Mouse (Mus musculus) hindbrain, postnatal 0 days (tissue): ENCODE measurements at regions not wholly inside any gene's neighbourhood (a gene's known extent, or its start where the extent isn't known, plus 50 kb on each side); places are given as distances from the start of the nearest gene placed in this dataset.
A peak's percentile ranks its signal among the peaks of the same experiment; 100 is the strongest.

ENCODE experiments used
- ATAC-seq: fragments of 200-750 bp; cut with Nextera tagmentation; 2 replicates; pipeline ENCODE4 v1.8.0; 2017; ENCODE audit warnings: mild to moderate bottlenecking, moderate TSS enrichment, moderate library complexity
- DNase-seq: peaks from one replicate; pipeline ENCODE4 v3.0.0-alpha.2; 2015; ENCODE audit warnings: low spot score
- H3K27ac ChIP-seq: fragments of 300-500 bp; sonication (generic); 2 replicates; pipeline ENCODE4 v1.5.1; 2014; ENCODE audit warnings: mild to moderate bottlenecking
- H3K27me3 ChIP-seq: fragments of 300-500 bp; sonication (generic); 2 replicates; pipeline ENCODE4 v1.6.1; 2014; ENCODE audit warnings: low read length, mixed read lengths; ENCODE audit not compliant: insufficient read depth
- H3K36me3 ChIP-seq: fragments of 300-500 bp; sonication (generic); 2 replicates; pipeline ENCODE4 v1.6.1; 2014; ENCODE audit warnings: low read length, mixed read lengths; ENCODE audit not compliant: insufficient read depth
- H3K4me1 ChIP-seq: fragments of 300-500 bp; sonication (generic); 2 replicates; pipeline ENCODE4 v1.6.1; 2014; ENCODE audit warnings: antibody characterized with exemption, low read length, mixed read lengths; ENCODE audit not compliant: insufficient read depth
- H3K4me2 ChIP-seq: fragments of 300-500 bp; sonication (generic); 2 replicates; pipeline ENCODE4 v1.6.1; 2014; ENCODE audit warnings: low read depth, mild to moderate bottlenecking, low read length, moderate library complexity, mixed read lengths
- H3K4me3 ChIP-seq: fragments of 300-500 bp; sonication (generic); 2 replicates; pipeline ENCODE4 v1.5.1; 2014; ENCODE audit warnings: low read length
- H3K9ac ChIP-seq: fragments of 300-500 bp; sonication (generic); replicated peaks from 2 replicates; pipeline ENCODE4 v1.6.1; 2014; ENCODE audit warnings: mild to moderate bottlenecking, low read length, moderate library complexity, mixed read lengths
- H3K9me3 ChIP-seq: fragments of 300-500 bp; sonication (generic); 2 replicates; pipeline ENCODE4 v1.6.1; 2016; ENCODE audit warnings: low read length, mixed read lengths
- CTCF ChIP-seq: IDR thresholded peaks from 2 replicates; pipeline ENCODE4 v1.5.1; 2016; ENCODE audit warnings: antibody characterized with exemption, control low read depth, low read depth
- WGBS: fragments of 180-500 bp; shearing (Covaris S2); extraction: QIAGEN DNeasy Blood & Tissue Kit; methylation state at CpG from one replicate; pipeline ENCODE4 v1.1.7; 2014; 5-methylcytosine and 5-hydroxymethylcytosine counted together

DNA sequence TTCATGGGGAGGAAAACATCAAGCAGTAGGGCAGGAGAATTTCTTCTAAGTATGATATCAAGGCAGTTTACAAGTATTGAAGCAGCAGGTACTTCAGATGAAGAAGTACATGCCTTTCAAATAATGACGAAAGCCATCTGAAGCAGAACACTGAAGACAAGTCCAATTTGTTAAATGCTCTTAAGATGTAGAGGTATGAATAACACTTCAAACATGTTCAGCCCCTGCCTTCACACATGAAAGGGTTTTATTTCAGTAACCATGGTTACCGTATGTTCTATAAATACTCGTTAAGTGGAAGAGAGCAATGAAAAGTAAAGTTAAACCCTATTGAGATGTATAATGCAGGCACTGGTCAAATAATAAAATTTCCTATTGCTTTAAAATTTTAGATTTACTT, 101.8 kb downstream of the Mospd2 start:
- Histone ChIP-seq H3K9ac (no peak overlapping the region), H3K27ac (no peak overlapping the region), H3K4me3 (no peak overlapping the region), H3K36me3 (no peaks in the 10 kb centered on the region), H3K9me3 (no peaks in the 10 kb centered on the region), H3K4me1 (no peaks in the 10 kb centered on the region), H3K27me3 (no peaks in the 10 kb centered on the region), H3K4me2 (no peak overlapping the region)
- no peak for TF ChIP-seq CTCF
- DNase-seq (no peak), ATAC-seq (no peak)
- WGBS: 69% methylated on average over 3 of the region's 3 CpGs

DNA sequence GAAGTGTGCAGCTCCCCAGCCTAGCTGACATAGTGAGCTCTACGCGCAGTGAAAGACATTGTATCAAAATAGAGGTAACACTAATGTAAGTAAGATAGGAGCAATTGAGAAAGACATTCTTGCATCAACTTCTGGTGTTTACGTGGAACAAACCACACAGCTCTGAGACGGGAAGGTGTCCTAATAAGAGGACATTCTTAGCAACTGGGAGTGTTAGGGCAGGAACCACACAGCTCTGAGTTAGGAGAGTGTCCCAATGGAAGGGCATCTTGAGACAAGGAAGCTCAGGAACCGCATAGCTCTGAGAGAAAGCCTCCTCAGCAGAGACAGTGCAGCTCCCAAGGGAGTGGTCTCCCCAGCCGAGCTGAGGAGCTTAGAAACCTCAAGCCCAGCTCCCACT, 139.8 kb downstream of the Mospd2 start:
- Histone ChIP-seq H3K9ac (no peak overlapping the region), H3K36me3 (no peaks in the 10 kb centered on the region), H3K27ac (no peak overlapping the region), H3K27me3 (no peaks in the 10 kb centered on the region), H3K4me1 (no peaks in the 10 kb centered on the region), H3K9me3 (no peaks in the 10 kb centered on the region), H3K4me3 (no peak overlapping the region), H3K4me2 (no peak overlapping the region)
- DNase-seq: no peak
- no peak for ATAC-seq
- no peak for TF ChIP-seq CTCF
- 86% methylated on average over 6 of the region's 6 CpGs for WGBS

DNA sequence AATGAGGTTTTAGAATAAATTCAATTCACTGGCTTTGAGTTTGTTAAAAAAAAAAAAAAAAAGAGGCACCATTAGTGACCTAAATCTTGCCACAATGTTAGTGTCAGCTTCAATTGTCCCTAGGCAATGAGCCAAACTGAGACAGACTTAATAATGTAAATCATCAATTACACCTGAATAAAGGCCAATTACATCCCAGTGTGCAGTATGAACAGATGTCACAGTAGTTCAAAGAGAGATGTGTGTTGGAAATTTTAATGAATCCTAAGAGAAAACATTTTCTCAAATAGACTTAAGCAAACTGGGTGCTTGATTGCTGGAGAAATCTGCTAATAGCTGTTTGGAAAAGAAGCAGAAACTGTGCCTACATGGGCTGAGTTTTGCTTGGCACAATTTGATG, 159.3 kb downstream of the Mospd2 start:
- no peaks in the 10 kb centered on the region for H3K27me3 ChIP-seq
- H3K4me1 ChIP-seq: no peaks in the 10 kb centered on the region
- H3K9ac ChIP-seq: no peak overlapping the region
- no peak overlapping the region for H3K27ac ChIP-seq
- H3K9me3 ChIP-seq: no peaks in the 10 kb centered on the region
- no peaks in the 10 kb centered on the region for H3K36me3 ChIP-seq
- DNase-seq: no peak
- no peak for ATAC-seq
- H3K4me3 ChIP-seq: no peak overlapping the region
- TF ChIP-seq CTCF: no peak
- H3K4me2 ChIP-seq: no peak overlapping the region

DNA sequence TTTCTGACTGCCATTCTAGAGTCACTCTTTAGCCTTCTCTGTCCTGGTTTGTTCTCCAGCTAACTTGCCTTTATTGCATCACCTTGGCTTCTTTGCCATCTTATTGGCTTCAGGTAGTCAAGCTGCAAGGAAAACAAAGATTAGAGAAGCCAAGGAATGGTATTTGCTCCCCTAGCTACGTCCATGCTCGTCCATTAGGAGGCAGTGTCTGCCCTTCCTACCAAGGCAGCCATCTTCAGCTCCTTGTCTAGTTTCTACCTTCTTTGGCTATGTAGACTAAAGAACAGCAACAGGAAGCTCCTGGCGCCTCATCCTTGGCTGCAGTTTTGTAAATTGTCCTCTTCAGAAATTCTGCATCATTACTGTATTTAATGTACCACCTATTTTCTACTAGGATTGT, 192.9 kb downstream of the Mospd2 start:
- Histone ChIP-seq H3K36me3 (no peaks in the 10 kb centered on the region), H3K27me3 (no peaks in the 10 kb centered on the region), H3K4me2 (no peak overlapping the region), H3K4me1 (no peaks in the 10 kb centered on the region), H3K9me3 (no peaks in the 10 kb centered on the region), H3K27ac (no peak overlapping the region), H3K4me3 (no peak overlapping the region), H3K9ac (no peak overlapping the region)
- WGBS: 48% methylated on average over 3 of the region's 3 CpGs
- DNase-seq: no peak
- TF ChIP-seq CTCF: peak; percentile 27
- ATAC-seq: no peak

DNA sequence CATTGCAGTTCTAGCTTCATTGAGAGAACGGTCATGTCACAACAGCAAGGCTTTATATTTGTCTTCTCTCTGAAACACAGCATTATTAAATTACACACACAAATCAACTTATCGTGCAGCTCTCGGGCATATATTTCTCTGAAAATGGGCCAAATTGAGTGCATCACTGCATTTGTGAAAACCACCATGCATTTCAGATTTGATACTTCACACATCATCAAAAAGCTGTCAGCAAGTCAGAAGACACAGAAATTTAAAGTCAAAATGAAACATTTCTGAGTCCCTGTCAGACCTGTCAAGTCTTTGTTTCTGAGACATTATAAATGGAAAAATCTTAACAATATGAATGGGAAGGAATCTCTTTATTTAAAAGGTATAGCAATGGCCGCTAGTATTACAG, 215.3 kb downstream of the Mospd2 start:
- no peak for ATAC-seq
- Histone ChIP-seq H3K4me2 (no peak overlapping the region), H3K27me3 (no peaks in the 10 kb centered on the region), H3K36me3 (no peaks in the 10 kb centered on the region), H3K4me3 (no peak overlapping the region), H3K27ac (no peak overlapping the region), H3K9me3 (no peaks in the 10 kb centered on the region), H3K4me1 (no peaks in the 10 kb centered on the region), H3K9ac (no peak overlapping the region)
- TF ChIP-seq CTCF: no peak
- DNase-seq: peak; percentile 5
- 69% methylated on average over 4 of the region's 4 CpGs for WGBS

DNA sequence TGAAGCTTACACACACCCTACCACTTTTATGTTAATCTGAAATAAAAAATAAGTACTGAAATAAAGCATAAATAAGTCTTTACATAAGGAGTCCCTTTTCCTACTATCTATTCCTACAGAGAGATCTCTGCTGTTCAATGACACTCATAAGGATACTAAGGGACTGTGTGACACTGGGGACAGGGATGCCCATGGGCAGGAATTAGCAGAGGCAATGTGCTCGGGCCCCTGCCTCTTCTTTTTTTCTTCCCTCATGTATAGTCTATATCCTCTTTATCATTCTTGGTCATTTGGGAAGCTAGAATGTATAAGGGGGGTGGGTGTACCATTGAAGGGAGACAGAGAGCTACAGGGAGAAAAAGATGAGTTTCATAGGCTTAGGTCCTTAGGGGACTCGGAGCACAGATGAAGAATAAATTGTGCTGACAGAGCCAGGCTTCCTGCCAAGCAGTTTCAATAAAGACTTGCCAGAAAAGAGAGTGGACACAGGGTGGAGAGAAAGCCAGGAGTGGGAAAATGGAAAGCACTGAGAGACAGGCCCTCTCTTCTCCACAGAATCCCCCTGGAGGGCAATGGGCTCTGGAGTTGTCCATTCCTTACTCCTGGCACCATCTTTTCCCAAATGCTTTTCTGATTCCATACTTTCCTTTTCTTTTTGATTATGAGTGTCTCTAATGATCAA, 216.3 kb downstream of the Mospd2 start:
- no peaks in the 10 kb centered on the region for H3K9me3 ChIP-seq
- DNase-seq (peak; percentile 82), ATAC-seq (peak; percentile 96)
- H3K27me3 ChIP-seq: no peaks in the 10 kb centered on the region
- TF ChIP-seq CTCF: no peak
- H3K36me3 ChIP-seq: no peaks in the 10 kb centered on the region
- no peak overlapping the region for H3K4me2 ChIP-seq
- H3K4me3 ChIP-seq: no peak overlapping the region
- H3K9ac ChIP-seq: no peak overlapping the region
- WGBS: 38% methylated on average over 2 of the region's 2 CpGs
- H3K27ac ChIP-seq: no peak overlapping the region
- no peaks in the 10 kb centered on the region for H3K4me1 ChIP-seq

DNA sequence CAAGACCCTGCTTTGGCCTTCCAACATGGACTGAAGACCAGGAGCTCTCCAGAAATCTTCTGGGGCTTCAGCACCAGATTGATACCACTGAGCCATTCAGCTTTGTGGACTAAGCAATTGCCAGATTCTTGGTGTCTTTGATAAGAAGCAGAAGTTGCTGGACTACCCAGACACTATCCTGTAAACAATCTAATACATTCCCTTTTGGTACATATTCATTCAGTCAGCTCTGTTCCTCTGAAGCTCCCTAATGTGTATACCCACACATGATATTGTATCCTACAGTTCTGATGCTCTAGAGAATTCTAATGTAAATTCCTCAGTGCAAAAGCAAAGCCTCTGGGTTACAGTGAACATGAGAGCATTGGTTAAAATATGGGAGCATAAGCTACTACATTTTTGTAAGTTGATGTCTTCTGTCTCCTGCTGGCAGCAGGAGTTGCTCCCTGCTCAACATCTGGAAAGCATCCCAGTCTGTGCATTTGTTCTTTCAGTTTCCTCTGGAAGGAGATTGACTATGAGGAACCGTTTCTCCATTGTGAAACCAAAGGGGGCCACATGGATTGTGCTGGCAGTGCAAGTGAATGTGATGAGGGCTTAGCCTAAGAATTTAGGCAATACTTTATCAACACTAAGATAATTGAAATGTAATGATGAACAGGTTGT, 234.5 kb downstream of the Mospd2 start:
- no peak overlapping the region for H3K27ac ChIP-seq
- no peak overlapping the region for H3K4me3 ChIP-seq
- no peaks in the 10 kb centered on the region for H3K36me3 ChIP-seq
- no peak overlapping the region for H3K9ac ChIP-seq
- H3K27me3 ChIP-seq: no peaks in the 10 kb centered on the region
- no peak overlapping the region for H3K4me2 ChIP-seq
- TF ChIP-seq CTCF: no peak
- H3K4me1 ChIP-seq: no peaks in the 10 kb centered on the region
- DNase-seq (no peak), ATAC-seq (no peak)
- no peaks in the 10 kb centered on the region for H3K9me3 ChIP-seq
- WGBS: 54% methylated on average over 1 of the region's 1 CpGs
